Mouse (Mus musculus) heart, postnatal 25 days (tissue): ENCODE data around the gene Rnf126. TPM values are rescaled to one million over a fixed set of nuclear protein-coding genes. Genes with fewer than 3 reads are reported as not detected.

ENCODE experiments used
- DNase-seq: peaks from one replicate; pipeline ENCODE4 v3.0.0; 2022; ENCODE audit warnings: low spot score
- intact Hi-C: fragments of 180-260 bp; cut with DNase I; formaldehyde crosslinking; loops from one replicate; pipeline ENCODE4 v1.15.1; 2025
- total RNA-seq, 2 experiments: library from RNA; stranded (reverse); gene quantifications; 2 replicates each; pipeline ENCODE4 v1.2.3; 2021

Gene Rnf126
- total RNA-seq, 2 experiments from 2014 or later: 21.2 to 22.8 TPM

DNA sequence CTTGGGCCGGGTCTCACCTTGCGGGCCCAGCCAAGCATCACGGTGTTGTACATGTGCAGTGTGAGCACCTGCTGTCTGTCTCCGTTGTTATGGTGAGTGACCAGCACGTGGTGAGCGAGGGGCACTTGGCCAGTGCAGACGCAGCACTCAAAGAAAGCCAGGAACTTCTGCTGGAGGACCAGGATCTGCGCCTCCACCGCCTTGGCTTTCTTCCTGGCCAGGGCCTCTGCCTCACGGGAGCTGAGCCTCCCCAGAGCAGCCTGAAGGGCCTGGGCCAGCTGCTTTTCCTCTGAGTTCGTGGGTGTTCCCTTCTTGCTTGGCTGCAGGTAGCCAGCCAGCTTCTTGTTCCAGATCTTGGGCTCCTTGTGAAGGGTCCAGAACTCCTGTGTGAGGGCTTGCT lies 23.6 kb downstream of the Rnf126 start:
- intact Hi-C loops: no loop called here
- no peak for DNase-seq

DNA sequence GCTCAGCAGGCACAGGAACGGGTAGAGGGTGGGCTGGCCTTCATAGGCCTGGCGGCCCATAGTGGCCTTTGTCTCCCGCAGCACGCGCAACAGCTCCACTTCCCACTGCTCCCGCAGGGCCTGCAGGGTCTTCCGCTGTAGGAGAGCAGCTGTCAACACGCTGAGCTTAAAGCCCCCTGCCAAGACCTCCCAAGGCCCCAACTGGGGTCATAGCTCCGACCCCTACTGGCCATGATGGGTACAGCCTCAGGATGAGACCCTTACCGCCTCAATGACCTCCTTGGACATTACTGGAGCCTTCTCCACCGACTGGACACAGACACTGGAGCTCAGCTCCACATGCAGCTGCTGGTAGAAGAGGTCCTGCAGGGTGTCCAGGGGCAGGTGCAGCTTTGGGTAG lies 25.9 kb downstream of the Rnf126 start:
- DNase-seq: no peak
- intact Hi-C loops: no loop called here

DNA sequence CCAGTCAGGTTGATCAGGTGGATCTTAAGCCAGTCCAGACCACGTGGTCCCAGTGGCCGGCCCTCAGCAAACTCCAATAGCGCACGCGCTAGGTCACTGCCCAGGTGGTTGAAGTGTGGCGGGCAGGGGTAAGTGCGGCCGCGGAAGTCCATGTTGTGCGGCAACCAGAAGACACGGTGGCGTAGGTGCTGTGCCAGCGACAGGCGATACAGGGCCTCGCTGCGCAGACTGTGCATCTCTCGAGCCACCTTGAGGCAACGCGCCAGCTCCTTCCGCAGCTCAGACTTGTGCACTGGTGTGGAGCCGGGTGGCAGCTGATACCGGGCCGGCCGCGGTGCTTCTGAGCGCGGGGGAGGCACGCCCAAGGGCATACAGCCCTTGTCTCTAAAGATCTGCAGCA lies 27.5 kb downstream of the Rnf126 start:
- DNase-seq: no peak
- intact Hi-C loops: no loop called here

DNA sequence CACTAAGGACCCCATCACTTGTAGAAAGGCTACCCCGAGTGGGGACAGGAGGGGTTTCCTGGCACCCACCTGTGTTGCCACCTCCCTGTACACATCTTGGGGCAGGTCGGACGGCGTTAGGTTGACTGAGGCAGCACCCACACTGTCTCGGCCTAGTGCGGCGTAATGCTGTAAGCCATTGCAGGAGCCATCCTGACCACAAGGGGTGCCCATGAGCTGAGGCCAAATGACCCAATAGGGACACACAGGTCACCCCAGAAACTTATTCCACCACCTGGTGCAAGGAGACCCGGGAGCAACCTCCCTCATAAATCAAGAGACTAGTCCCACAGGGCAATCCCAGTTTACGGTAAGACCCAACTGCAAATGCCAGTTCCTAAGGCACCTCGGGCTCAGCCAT lies 28.5 kb downstream of the Rnf126 start:
- intact Hi-C loops: no loop called here
- DNase-seq: no peak

DNA sequence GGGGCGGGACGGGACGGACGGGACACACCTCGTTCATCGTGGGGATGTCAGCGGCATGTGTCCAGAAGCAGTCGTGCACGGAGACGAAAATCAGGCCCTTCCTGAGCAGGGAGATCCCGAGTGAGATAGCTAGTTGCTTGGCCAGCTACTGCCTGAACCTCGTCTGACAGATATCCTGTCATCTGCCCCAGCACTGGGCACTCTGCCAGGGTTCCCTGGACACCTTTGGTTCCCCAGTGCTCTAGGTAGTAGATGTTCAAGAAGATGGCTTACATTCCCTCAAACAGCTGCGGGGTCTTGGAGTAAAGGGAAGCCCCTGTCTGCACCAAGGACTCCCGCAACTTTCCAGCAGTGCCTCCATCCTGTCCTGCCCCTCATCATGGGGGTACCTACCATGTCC lies 30.0 kb downstream of the Rnf126 start:
- intact Hi-C loops: no loop called here
- DNase-seq: no peak

DNA sequence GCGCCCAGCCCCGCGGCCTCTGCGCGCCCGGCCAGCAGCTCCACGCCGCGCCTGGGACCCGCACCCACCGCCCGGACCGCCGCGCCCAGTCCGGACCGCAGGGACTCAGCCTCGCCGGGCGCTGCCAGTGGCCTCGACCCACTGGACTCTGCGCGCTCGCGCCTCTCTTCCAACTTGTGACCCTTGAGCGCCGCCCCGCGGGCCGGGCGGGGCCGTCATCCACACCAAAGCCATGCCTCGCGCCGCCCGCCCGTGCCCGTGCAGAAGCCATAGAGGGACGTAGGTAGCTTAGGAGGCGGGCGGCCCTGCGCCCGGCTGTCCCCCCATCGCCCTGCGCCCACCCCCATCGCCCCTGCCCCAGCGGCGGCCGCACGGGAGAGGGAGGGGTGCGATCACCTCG lies 31.4 kb downstream of the Rnf126 start:
- intact Hi-C loops: no loop called here
- no peak for DNase-seq

DNA sequence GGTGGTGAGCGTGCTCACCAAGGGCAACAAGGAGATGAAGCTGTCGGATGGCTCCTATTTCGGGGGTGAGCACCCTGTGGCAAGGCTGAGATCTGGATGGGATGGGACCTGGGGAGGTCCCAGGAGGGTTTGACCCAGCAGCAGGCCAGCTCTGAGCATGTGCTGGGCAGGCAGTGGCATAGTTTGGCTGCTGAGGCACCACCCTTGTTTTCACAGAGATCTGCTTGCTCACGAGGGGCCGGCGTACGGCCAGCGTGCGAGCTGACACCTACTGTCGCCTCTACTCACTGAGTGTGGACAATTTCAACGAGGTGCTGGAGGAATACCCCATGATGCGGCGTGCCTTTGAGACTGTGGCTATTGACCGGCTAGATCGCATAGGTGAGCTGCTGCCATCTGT lies 32.9 kb downstream of the Rnf126 start:
- no peak for DNase-seq
- intact Hi-C loops: no loop called here

DNA sequence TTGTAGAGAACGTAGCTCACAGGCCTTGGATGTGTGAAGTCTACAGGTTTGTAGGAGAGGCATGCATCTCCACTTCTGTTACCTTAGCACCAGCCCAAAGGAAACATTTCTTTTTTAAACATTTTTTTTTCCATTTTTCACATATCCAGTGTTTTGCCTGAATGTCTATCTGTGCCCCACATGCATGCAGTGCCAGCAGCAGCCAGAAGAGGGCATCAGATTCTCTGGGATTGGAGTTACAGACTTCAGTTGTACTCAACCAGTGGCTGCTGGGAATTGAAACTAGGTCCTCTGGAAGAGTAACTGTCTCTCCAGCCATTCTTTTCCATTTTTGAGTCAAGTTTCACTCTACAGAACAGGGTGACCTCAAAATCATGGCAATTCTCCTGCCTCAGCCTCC lies 34.3 kb downstream of the Rnf126 start:
- intact Hi-C loops: no loop called here
- DNase-seq: no peak

DNA sequence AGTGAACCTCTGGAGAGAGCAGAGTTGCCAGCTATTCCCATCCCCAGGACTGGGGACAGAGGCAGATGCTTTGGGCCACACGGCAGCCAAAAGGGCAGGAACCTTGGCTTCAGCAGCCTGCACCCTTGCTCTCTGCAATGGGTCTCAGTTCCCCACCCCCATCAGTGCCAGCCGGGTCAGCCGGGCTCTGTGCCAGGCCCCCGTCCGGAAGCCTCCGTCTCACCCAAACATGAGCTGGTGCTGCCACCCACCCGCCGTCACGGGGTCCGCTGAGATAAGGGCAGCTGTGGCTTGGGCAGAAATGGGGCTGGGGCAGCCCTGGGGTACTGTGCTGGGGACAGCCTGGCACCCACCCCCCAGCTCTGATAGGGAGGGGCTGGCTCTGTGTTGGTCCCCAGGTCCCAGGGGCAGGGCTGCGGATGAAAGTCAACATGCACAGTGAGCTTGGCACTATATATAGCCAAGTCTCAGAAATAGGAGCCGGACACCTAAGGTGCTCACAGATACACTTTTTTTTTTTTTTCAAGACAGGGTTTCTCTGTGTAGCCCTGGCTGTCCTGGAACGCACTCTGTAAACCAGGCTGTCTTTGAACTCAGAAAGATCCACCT lies 37.3 kb downstream of the Rnf126 start:
- intact Hi-C loops: no loop called here
- DNase-seq: no peak

DNA sequence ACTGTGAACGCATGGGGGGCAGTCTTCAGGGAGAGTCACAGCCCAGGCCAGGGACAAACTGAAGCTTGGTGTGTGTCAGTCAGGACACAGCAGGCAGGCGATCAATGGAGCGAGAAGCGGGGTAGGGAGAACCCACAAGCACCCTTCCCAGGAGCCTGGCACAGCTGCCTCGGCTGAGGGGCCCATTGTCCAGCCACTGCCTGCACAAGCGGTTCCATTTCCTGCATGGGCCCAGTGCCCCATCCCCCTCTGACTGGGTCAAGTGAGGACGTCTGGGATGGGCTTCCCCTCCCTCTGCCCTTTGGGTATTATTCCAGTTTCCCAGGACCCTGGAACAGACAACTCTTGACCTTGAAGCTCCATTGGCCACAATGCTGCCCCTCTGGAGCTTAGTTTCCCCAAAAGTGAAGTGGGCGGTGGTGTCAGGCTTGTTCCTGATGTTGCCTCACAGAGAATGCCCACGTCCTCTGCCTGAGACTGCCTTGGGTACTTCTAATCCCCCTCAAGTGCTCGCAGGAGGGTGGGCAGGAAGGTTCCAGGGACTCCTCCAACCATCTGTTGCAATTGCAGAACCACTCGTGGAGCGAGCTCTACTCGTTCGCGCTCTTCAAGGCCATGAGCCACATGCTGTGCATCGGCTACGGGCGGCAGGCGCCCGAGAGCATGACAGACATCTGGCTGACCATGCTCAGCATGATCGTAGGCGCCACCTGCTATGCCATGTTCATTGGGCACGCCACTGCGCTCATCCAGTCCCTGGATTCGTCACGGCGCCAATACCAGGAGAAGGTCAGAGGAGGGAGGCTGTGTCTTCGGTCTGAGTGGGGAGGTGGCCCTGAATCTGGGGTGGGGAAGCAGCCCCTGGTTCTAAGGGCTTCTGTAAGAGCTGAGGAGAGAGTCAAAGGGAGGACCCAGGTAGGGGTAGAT lies 38.2 kb downstream of the Rnf126 start:
- DNase-seq: no peak
- intact Hi-C loops: no loop called here

DNA sequence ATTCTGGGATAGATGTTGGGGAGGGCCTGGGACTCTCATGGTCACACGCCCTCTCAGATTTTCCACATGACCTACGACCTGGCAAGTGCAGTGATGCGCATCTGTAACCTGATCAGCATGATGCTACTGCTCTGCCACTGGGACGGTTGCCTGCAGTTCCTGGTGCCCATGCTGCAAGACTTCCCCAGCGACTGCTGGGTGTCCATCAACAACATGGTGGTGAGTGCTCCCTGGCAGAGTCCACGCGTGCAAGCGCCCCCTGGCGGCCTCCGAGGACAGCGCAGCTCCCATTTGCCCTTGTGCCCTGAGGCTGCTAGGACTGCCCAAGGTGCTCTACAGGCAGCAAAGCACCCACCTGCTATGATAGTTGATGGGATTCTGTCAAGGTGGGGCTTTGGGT lies 40.7 kb downstream of the Rnf126 start:
- intact Hi-C loops: no loop called here
- DNase-seq: no peak

DNA sequence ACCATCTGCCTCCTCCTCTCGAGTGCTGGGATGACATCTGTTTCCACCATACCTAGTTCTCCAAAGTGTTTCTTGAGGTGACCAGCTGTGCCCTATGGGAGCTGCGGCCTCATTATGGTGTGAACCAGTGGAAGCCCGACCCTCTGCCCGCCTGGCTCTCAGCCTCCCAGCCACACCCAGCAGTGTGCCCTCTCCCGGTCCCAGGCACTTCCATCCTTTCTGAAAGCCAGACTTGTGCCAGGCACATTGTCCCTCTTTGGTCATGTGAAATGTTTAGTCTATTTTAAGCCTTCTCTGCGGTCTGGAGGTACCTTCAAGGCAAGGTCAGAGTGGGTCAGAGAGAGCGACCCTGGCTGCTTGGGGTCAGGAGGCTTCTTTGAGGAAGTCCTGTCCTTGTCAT lies 43.1 kb downstream of the Rnf126 start:
- no peak for DNase-seq
- intact Hi-C loops: no loop called here

DNA sequence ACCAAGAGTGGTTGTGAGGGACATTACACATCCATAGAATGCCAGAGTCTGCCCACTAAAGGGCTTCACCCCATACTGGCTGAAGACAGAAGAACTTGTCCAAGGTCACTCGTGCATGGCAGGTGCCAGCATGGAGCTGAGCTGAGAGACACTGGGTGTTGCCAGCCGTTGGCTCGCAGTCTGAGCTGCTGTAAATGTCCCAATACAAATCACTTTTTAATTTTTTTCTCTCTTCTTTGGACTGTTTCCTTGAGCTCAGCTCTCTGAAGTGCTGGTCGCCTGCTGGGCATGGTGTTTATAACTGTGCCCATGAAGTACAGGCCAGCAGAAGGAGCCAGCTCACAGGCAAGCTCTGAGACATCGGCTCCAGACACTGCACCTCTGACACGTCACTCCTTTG lies 43.7 kb downstream of the Rnf126 start:
- no peak for DNase-seq
- intact Hi-C loops: no loop called here

DNA sequence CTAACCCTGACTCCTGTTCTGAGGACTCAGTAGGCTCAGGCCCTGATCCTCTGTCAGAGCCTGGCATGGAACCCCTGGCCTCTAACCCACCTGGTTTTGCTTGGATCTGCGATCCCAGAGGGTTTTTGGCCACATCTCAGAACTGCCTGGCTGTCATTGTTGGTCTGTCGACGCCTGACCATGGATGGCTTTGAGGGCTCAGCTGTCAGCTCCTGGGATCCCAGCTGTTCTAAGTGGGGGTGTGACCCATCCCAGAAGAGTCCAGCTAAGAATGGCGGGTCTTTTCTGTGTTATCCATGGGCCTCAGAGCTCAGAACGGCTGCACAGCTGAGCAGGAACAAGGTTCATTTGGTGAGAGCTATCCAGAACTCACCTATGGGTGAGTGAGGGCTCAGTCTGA lies 45.7 kb downstream of the Rnf126 start:
- DNase-seq: no peak
- intact Hi-C loops: no loop called here

DNA sequence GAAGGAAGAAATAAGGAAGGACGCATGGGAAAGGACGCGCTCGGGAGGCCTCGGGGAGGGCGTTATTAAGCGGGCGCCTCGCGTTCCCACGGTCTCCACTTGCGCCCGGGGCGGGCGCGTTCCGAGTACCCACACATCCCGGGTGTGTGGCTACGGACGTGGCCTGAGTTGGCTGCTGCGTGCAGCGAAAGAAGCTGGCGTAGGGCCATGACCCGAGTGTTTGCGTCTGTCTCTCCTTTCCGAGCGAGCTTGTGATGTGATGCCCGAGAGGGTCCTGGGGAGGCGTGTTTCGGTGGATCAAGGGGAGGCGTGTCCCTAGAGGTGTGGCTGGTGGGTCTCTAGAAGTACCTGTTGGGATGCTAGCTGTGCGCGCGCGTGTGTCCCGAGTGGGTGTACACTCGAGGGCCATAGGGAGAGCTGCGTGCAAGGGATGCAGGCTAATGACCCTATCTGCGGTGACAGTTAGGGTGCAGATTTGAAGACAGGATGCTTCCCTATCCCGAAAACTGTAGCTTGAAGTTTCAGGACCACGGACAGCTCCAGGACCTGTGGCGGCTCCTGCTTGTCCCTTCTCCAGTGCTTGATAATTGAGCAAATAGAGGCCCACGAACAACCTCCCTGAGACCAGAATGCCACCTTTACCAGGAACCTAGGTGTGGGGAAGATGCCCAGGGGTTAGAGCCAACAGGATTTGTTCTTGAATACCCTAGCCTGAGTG lies 49.0 kb downstream of the Rnf126 start:
- no peak for DNase-seq
- intact Hi-C loops: no loop called here

DNA sequence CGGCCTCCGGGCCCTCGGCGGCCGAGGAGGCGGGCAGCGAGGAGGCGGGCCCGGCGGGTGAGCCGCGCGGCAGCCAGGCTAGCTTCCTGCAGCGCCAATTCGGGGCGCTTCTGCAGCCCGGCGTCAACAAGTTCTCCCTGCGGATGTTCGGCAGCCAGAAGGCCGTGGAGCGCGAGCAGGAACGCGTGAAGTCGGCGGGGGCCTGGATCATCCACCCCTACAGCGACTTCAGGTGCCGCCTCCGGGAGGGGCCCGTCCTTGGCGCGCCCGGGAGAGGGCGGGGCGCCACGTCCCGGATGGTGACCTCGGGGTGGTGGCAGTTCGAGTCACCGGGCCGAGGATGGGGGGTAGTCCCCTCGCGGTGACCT lies 49.8 kb downstream of the Rnf126 start:
- intact Hi-C loops: no loop called here
- no peak for DNase-seq

DNA sequence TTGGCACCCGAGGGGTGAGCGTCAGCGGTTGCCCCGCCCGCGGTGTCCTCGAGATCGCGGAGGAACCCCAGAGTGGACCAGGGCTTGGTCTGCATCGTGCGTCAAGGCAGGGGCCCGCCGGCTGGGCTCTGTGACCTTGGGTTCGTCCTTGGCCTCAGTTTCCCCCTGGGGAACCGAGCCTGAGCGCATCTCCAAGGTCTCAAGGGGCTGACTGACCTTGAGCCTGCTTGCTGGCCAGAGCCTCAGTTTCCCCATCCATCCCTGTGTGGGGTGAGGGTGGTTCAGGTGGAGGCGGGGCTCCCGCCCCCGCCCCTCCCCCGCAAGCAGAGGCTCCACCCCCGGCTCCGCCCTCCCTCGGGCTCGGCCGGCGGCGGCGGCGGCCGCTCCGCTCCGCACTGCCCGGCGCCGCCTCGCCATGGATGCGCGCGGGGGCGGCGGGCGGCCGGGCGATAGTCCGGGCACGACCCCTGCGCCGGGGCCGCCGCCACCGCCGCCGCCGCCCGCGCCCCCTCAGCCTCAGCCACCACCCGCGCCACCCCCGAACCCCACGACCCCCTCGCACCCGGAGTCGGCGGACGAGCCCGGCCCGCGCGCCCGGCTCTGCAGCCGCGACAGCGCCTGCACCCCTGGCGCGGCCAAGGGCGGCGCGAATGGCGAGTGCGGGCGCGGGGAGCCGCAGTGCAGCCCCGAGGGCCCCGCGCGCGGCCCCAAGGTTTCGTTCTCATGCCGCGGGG lies 50.3 kb downstream of the Rnf126 start, which contains the start of gene Hcn2:
Hcn2 (plus strand) TSS at position 381 of the 734 bp plus-strand sequence.
- DNase-seq: no peak
- intact Hi-C loops: no loop called here

DNA sequence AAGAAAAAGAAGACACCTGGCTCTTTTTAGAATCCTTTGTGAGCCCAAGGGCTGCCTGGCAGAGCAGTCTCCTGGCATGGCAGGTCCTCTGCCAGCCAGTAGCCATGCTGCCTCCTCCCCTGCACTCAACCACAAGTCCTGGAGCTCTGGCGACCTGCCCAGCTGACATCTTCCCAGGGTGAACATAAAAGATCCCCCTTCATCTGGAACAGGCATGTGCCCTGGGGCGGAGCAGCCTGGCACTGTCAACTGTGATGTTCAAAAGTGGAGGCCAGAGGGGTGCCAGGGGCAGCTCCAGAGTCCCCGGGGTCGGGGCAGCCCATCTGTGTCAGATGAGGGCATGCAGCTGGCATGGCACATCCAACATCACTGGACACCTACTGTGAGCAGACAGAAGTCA lies 51.8 kb downstream of the Rnf126 start:
- intact Hi-C loops: loop anchor here (5.0 kb wide), 1 partner anchor 72 kb away; no protein-coding TSS in a partner anchor

DNA sequence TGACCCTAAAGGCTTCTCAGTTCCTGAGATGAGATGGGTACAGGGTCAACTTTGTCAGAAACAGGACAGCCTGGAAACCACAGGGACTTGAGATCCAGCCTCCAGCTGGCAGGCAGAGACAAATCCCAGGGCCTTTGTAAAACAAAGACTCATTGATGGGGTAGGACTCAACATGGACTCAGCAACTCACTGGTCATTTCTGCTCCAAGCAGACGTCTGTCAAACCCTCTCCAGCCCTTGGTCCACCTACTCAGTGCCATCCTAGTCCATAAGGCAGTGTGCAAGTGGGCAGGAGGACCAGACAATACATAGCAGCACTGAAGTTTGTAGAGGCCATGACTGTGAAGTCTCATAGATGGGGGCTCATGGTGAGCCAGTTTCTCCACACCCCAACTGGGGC lies 53.6 kb downstream of the Rnf126 start:
- DNase-seq: no peak
- intact Hi-C loops: loop anchor here (5.0 kb wide), 1 partner anchor 74 kb away; no protein-coding TSS in a partner anchor

More for the DNA sequence above, 51.8 kb downstream of the Rnf126 start:
- no peak for DNase-seq

DNA sequence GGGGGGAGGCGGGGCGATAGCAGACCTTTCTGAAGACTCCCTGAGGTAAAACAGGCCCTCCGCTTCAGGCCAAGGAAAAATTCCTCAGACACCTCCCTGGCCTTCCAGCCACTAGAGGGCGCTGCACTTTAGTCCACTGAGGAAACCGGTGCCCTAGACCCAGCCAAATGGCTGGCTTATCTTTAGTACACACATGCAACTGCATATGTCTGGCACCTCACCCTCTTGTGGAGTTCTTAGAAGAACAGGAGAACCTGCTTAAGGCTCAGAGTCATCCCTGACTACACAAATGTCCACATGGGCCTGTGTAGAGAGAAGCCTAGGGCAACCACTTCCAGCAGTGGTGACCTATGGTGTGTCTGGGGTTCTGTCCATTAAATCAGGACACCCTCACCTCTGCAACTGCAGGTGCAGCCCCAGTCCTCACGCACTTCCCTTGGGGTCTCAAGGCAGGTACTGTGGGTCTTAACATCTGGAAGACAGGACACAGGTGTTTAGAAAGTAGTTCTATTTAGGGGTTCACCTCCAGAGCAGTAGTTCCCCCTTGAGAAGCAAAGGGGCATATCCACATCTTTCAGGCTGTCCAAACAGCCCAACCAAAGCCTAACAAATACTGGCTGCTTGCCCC lies 54.1 kb downstream of the Rnf126 start:
- DNase-seq: no peak
- intact Hi-C loops: loop anchor here (5.0 kb wide), 1 partner anchor 75 kb away; no protein-coding TSS in a partner anchor
